Mouse (Mus musculus) cortical plate, adult 2 months (tissue): ENCODE data around the gene Slamf1. TPM values are rescaled to one million over a fixed set of nuclear protein-coding genes. Genes with fewer than 3 reads are reported as not detected.
"Not testable (repeated sequence)": the region's sequence is repeated elsewhere in the genome, so short reads cannot be mapped to it uniquely, and the experiment has no call there.

Experiments used
- H3K27ac ChIP-seq: fragments of 200-500 bp; 2 replicates; pipeline ENCODE4 v1.5.1; 2012; ENCODE audit warnings: low read length, control low read depth, inconsistent platforms; ENCODE audit not compliant: insufficient read depth
- H3K4me1 ChIP-seq: fragments of 200-500 bp; 2 replicates; pipeline ENCODE4 v1.6.1; 2011; ENCODE audit warnings: low read length; ENCODE audit not compliant: control insufficient read depth, insufficient read depth
- H3K4me3 ChIP-seq: fragments of 200-500 bp; 2 replicates; pipeline ENCODE4 v1.5.1; 2011; ENCODE audit warnings: mild to moderate bottlenecking, low read length, control low read depth; ENCODE audit not compliant: insufficient read depth
- CTCF ChIP-seq: fragments of 200-500 bp; IDR thresholded peaks from 2 replicates; pipeline ENCODE4 v1.5.1; 2011; ENCODE audit warnings: mild to moderate bottlenecking, control low read depth, low read length; ENCODE audit not compliant: insufficient read depth; ENCODE audit errors: extremely low read depth
- POLR2A ChIP-seq: fragments of 200-500 bp; IDR thresholded peaks from 2 replicates; pipeline ENCODE4 v1.6.1; 2011; ENCODE audit warnings: mild to moderate bottlenecking, low read length, control low read depth; ENCODE audit not compliant: insufficient read depth; ENCODE audit errors: extremely low read depth
- polyA plus RNA-seq: library from polyadenylated mRNA; depleted of rRNA; stranded (reverse); fragments of >200 nt; gene quantifications from 2 replicates; pipeline ENCODE4 v1.2.3, GENCODE M21; 2012

Gene Slamf1
- polyA plus RNA-seq, 1 experiment = 0.21 TPM

GRCm38 (mm10) chr1:171797840-171798239, 30.9 kb downstream of the Slamf1 start:
- Histone ChIP-seq H3K4me3 (no peak overlapping the region), H3K27ac (no peak overlapping the region), H3K4me1 (no peaks in the 10 kb centered on the region)
- no peak for TF ChIP-seq POLR2A
- TF ChIP-seq CTCF = no peak

- H3K4me1 ChIP-seq = no peaks in the 10 kb centered on the region
- no peak for TF ChIP-seq CTCF
- TF ChIP-seq POLR2A = no peak
- H3K27ac ChIP-seq = no peak overlapping the region
- H3K4me3 ChIP-seq = no peak overlapping the region
Measured at GRCm38 (mm10) chr1:171799648-171800047, 32.7 kb downstream of the Slamf1 start.

DNA sequence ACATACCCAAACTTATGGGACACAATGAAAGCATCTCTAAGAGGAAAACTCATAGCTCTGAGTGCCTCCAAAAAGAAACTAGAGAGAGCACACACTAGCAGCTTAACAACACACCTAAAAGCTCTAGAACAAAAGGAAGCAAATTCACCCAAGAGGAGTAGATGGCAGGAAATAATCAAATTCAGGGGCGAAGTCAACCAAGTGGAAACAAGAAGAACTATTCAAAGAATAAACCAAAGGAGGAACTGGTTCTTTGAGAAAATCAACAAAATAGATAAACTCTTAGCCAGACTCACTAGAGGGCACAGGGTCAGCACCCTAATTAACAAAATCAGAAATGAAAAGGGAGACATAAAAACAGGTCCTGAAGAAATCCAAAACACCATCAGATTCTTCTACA, 44.1 kb downstream of the Slamf1 start:
- not testable (repeated sequence) for H3K27ac ChIP-seq, H3K4me3 ChIP-seq, H3K4me1 ChIP-seq

DNA sequence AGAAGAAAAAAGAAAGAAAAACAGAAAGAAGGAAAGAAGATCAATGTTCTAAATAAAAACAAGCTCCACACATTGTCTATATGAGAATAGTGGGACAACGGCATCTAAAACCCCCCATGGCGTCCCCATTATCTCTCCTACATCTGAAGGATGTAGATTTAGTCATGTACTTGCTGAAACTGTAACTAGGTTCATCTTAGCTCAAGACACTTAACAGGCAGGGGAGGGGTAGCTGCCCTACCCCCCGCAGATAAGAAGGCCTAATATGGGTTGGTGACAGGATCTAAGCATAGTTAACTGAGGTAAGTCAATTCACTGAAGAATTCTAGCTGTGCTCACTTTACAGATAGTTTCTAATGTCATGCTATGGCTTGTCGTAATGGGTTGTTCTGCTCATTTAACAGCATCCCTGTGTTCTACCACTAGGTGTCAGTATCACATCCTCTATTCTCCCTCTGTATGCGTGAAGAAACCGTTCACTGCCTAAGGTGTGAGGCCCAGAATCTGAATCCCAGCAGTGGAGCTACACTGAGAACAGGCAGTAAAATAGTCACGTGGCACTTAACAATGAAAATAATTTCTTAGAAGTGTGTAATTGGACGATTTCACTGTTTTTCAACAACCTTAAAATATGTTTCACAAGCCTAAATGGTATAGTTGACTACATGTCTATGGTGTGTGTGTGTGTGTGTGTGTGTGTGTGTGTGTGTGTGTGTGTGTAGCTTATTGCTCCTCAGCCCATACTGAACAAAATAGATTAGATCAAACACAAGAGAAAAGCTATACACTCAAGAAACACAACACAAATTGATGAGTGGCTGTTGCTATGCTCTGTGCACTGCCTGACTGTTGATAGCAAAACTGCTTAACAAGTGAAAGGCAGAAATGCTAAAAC, 48.9 kb downstream of the Slamf1 start:
- no peaks in the 10 kb centered on the region for H3K4me1 ChIP-seq
- H3K27ac ChIP-seq = no peak overlapping the region
- H3K4me3 ChIP-seq = no peak overlapping the region

DNA sequence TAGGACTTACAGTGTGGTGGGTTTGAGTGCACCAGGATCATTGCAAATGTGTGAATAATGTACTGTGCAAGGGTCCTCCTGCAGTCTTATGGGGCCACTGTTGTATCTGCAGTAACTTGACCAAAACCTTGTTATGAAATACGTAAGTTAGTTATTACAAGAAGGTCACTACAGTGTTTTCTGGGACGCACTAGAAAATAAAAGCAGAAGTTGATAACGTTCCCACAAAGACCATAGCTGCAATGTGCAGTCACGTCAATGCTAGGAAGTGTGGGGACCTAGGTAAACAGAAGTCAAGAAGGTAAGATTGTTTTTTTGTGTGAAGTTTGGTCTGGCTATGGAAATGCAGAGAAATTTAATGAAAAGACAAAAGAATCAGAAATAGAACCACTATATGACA, 50.1 kb downstream of the Slamf1 start:
- Histone ChIP-seq H3K4me1 (no peaks in the 10 kb centered on the region), H3K4me3 (no peak overlapping the region), H3K27ac (no peak overlapping the region)
- TF ChIP-seq CTCF = no peak
- no peak for TF ChIP-seq POLR2A

More for the DNA sequence above, 48.9 kb downstream of the Slamf1 start:
- TF ChIP-seq POLR2A (no peak), CTCF (peak; percentile 65)

GRCm38 (mm10) chr1:171821331-171821730, 54.4 kb downstream of the Slamf1 start:
- TF ChIP-seq CTCF = no peak
- TF ChIP-seq POLR2A = no peak
- Histone ChIP-seq H3K27ac (no peak overlapping the region), H3K4me1 (no peaks in the 10 kb centered on the region; the same call in 1 of the 2 replicates), H3K4me3 (no peak overlapping the region)

- TF ChIP-seq CTCF (no peak), POLR2A (no peak)
- Histone ChIP-seq H3K27ac (no peak overlapping the region), H3K4me3 (no peak overlapping the region), H3K4me1 (no peaks in the 10 kb centered on the region; the same call in 1 of the 2 replicates)
Measured at GRCm38 (mm10) chr1:171825462-171825861, 58.5 kb downstream of the Slamf1 start.

DNA sequence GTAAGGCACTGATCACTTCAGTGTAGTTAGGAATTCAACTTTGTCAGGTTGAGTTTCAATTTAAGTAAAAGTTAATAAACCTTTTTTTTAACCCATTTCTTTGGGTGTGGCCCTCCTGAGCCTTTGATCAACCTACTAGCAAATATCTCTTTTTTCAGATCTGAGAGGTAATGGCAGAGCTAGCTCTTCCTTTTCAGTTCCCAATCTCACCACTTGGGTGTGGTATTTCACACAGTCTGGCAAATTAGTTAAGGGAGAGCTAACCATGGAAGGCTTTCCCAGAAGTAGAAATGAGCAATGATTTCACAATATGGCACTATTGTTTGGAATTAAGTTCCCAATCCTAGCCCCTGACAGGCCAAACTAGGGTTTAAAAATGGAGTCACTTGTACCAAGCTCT, 59.2 kb downstream of the Slamf1 start:
- no peaks in the 10 kb centered on the region; the same call in 1 of the 2 replicates for H3K4me1 ChIP-seq
- H3K4me3 ChIP-seq = no peak overlapping the region
- H3K27ac ChIP-seq = no peak overlapping the region
- TF ChIP-seq POLR2A (no peak), CTCF (peak; percentile 47; the same call in 1 of the 2 replicates)

DNA sequence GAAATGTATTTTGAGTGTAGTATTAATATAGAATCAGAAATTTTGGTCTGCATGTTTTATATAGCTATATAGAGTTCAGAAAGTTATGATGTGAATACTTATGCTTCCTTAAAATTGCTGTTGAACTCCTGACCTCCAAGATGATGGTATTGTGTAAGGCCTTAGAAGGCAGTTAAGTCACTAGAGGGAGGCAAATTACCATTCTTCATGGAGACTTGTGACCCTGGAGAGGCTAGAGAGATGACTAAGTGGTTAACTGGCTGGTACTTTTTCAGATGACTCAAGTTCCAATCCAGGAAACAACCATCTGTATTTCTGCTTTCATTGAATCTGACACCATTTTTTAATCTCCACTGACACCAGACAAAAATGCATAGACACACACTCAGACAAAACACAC, 60.7 kb downstream of the Slamf1 start:
- Histone ChIP-seq H3K4me1 (no peaks in the 10 kb centered on the region; the same call in 1 of the 2 replicates), H3K4me3 (no peak overlapping the region), H3K27ac (no peak overlapping the region)
- TF ChIP-seq POLR2A (no peak), CTCF (no peak)

GRCm38 (mm10) chr1:171839488-171839887, 72.6 kb downstream of the Slamf1 start, which contains the start of gene Cd84:
Gene Cd84 (plus strand): TSS chr1:171839697.
- Histone ChIP-seq H3K4me1 (no peaks in the 10 kb centered on the region), H3K27ac (no peak within 1 kb of the TSS), H3K4me3 (no peak within 1 kb of the TSS)
- TF ChIP-seq POLR2A = no peak
- TF ChIP-seq CTCF = no peak
